Mouse (Mus musculus): ENCODE measurements around the gene Esyt3. TPM values are rescaled to one million over a fixed set of nuclear protein-coding genes. Genes with fewer than 3 reads are reported as not detected.

Gene Esyt3
- polyA plus RNA-seq, 1 experiment from 2014 or later, result 0.08 TPM

DNA sequence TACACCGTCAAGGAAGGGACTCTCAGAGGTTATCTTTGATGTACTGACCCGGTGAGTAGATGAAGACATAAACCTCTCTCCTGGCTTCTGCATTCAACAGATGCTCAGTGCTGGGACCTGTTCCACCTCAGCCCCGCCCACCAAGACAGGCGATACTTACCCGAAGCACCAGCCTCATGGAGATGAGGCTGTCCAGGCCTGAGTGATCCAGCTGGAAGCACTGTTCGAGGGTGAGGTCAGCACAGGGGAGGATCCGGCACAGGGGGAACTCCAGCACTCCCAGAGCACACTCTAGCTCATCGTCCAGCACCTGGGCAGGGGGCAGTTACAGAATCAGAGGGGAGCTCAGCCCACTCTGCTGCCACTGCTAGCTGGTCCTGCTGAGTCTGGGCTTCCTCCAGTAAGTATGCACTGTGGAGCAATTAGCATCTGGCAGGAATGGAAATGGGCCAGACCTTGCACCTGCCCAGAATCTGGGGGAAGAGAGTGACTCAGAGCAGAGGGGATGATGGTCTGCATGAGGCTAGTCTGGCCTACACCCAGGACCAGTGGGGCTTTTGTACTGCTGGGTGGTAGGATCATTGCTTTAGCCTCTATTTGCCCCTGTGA, 38.9 kb downstream of the Esyt3 start:
- 60% methylated on average over 8 of the region's 8 CpGs for WGBS (ENCODE audit: insufficient replicate concordance)
- no peak for ATAC-seq
- H3K27ac ChIP-seq, result no peak overlapping the region

DNA sequence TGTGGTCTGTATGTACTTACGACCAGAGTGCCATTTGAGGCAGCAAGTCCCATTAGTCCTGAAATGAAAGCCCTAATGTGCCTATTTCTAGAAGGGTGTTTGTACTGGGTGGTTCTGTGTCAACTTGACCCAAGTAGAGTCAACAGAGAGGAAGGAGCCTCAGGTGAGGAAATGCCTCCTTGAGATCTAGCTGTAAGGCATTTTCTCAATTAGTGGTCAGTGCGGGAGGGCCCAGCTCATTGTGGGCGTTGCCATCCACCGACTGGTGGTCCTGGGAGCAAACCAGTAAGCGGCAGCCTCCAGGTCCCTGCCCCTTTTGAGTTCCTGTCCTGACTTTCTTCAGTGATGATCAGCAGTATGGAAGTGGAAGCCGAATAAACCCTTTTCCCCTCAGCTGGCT, 52.1 kb downstream of the Esyt3 start:
- no peak overlapping the region for H3K4me3 ChIP-seq
- no peaks in the 10 kb centered on the region for H3K9me3 ChIP-seq (replicated peaks)
- H3K4me2 ChIP-seq, result no peak overlapping the region
- H3K27ac ChIP-seq, result no peak overlapping the region
- WGBS (ENCODE audit: insufficient replicate concordance), result 85% methylated on average over 6 of the region's 6 CpGs
- H3K4me1 ChIP-seq, result no peaks in the 10 kb centered on the region
- no peak overlapping the region for H3K9ac ChIP-seq
- H3K27me3 ChIP-seq (replicated peaks), result no peaks in the 10 kb centered on the region
- ATAC-seq, result no peak
- H3K36me3 ChIP-seq, result peaks cover 59% of the 10 kb centered on the region

More for the DNA sequence above, 38.9 kb downstream of the Esyt3 start:
- H3K4me3 ChIP-seq, result no peak overlapping the region
- no peaks in the 10 kb centered on the region for H3K9me3 ChIP-seq (replicated peaks)
- H3K27me3 ChIP-seq (replicated peaks), result peaks cover 6% of the 10 kb centered on the region; the same call in 1 of the 2 replicates
- no peak overlapping the region for H3K9ac ChIP-seq
- no peak overlapping the region for H3K4me2 ChIP-seq
- H3K36me3 ChIP-seq, result no peaks in the 10 kb centered on the region
- no peaks in the 10 kb centered on the region for H3K4me1 ChIP-seq

DNA sequence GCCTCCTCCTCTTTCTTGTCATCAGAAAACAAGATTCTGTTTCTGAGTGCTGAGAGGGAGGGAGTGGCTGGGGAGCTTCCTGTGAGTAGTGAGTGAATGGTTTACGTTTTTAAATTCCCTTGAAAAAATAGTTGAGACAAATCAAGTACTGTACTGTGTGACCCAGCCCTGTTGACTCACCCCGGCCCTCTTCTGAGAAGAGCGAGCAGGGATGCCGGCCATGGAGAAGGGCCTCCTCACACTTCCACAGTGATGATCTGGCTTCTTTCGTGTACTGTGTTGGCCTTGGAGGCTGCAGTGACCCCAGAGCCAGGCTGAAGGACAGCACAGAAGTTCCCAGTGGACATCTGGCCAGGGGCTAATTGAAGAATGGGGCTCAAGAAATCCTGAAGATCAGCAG, 54.1 kb downstream of the Esyt3 start:
- no peak for ATAC-seq
- Histone ChIP-seq H3K9me3 (replicated peaks) (no peaks in the 10 kb centered on the region), H3K36me3 (peaks cover 64% of the 10 kb centered on the region), H3K9ac (no peak overlapping the region), H3K4me1 (no peaks in the 10 kb centered on the region), H3K27ac (no peak overlapping the region), H3K4me3 (no peak overlapping the region), H3K27me3 (replicated peaks) (no peaks in the 10 kb centered on the region), H3K4me2 (no peak overlapping the region)
- 78% methylated on average over 5 of the region's 5 CpGs for WGBS (ENCODE audit: insufficient replicate concordance)

Other genes with a start within 250 kb of the Esyt3 start
- 4.8 and 5.1 TPM in 2 replicates for gene Pik3cb, start 217.9 kb downstream of the Esyt3 start, polyA plus RNA-seq (2016; fragmentation: Nextera tagmentation; extraction: Ambion mirVana)
- gene Faiml, start 121.3 kb downstream of the Esyt3 start, polyA plus RNA-seq (2016; fragmentation: Nextera tagmentation; extraction: Ambion mirVana), result not detected in 2 replicates
- gene Cep70, start 115.2 kb downstream of the Esyt3 start, polyA plus RNA-seq (2016; fragmentation: Nextera tagmentation; extraction: Ambion mirVana), result 41.6 and 41.7 TPM in 2 replicates
- gene Mras, start 78.8 kb upstream of the Esyt3 start, polyA plus RNA-seq (2016; fragmentation: Nextera tagmentation; extraction: Ambion mirVana), result 3.1 and 5.2 TPM in 2 replicates
- not detected in 2 replicates for gene Nme9, start 92.9 kb upstream of the Esyt3 start, polyA plus RNA-seq (2016; fragmentation: Nextera tagmentation; extraction: Ambion mirVana)
- gene Armc8, start 210.3 kb upstream of the Esyt3 start, polyA plus RNA-seq (2016; fragmentation: Nextera tagmentation; extraction: Ambion mirVana), result 14.5 and 15.1 TPM in 2 replicates
- gene Dbr1, start 217.2 kb upstream of the Esyt3 start, polyA plus RNA-seq (2016; fragmentation: Nextera tagmentation; extraction: Ambion mirVana), result 26.8 and 31.4 TPM in 2 replicates